Mouse (Mus musculus): ENCODE results near the gene Man1a.
A peak's percentile ranks its signal among the peaks of the same experiment; 100 is the strongest.

Gene Man1a

GRCm38 (mm10) chr10:54061159-54061558 is 15.2 kb downstream of the Man1a start:
- no peak for DNase-seq (ENCODE audit: low spot score in 2 of 2)

- no peak for DNase-seq (ENCODE audit: low spot score in 2 of 2)
These were observed 15.8 kb downstream of the Man1a start for GRCm38 (mm10) chr10:54060587-54060986.

GRCm38 (mm10) chr10:54059679-54060249 is 16.6 kb downstream of the Man1a start:
- no peak for DNase-seq (ENCODE audit: low spot score in 2 of 2)

- DNase-seq (ENCODE audit: low spot score in 2 of 2): no peak
These were observed 17.3 kb downstream of the Man1a start for GRCm38 (mm10) chr10:54059092-54059496.

DNA sequence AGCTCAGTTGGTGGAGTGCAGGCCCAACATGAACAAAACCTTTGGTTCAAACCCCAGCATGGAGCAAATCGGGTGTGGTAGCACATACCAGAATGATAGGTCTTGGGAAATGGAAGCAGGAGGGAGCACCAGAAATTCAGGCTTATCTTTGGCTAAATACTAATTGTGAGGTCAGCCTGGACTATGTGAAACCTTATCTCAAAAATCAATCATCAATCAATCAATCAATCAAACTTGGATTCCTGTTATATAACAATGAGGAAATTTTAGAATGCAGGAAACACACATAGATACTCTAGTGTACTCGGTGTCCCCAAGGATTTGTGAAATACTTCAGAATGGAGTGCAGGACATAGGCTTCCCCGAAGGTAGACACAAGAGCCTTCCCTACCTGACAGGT is 17.8 kb downstream of the Man1a start:
- no peak for DNase-seq (ENCODE audit: low spot score in 2 of 2)

- DNase-seq (ENCODE audit: low spot score in 2 of 2): no peak
These were observed 22.2 kb downstream of the Man1a start for GRCm38 (mm10) chr10:54054188-54054587.

DNA sequence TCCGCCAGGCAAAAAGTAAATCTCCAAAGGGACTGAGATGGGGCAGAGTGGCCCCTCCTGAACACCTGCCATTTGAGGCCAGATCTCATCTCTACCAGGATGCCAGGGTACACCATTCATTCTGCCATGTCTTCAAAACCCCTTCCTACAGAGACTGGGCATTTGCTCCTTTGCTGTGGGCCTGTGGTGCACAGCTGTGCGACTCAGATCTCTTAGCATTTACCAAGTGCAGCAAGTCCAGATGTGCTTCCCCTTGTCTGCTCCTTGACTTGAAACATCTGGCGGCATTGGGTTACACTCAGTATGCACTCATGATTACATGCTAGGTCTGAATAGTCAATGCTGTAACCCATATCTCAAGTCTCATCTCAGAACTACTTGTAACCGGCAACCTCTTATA is 28.5 kb downstream of the Man1a start:
- DNase-seq (ENCODE audit: low spot score in 2 of 2): no peak

GRCm38 (mm10) chr10:54043358-54043757 is 33.1 kb downstream of the Man1a start:
- DNase-seq (ENCODE audit: low spot score in 2 of 2): no peak

DNA sequence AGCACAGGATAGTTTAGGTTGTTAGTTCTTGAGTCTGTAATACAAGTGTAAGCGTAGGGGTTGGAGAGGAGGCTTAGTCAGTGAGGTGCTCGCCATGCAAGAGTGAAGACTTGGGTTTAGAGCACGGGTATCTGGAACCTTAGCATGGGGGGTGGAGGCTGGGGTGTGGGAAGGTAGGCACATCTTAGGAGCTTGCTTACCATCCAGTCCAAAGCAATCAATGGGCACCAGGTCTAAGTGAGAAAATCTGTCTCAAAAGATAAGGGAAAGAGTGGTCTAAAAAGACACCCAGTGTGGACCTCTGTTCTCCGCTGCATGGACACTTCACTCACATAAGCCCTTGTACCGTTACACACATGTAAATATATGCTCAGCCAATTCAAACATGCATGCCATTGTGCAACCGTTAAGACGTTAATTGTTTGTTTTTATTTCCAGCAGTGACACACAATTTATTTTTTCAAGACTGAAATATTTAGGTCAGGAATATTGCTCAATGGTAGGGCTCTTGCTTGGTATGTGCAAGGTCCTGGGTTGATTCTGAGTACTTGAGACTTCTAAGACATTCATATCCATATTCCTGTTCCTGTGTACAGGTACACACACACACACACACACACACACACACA is 34.1 kb downstream of the Man1a start:
- no peak for DNase-seq (ENCODE audit: low spot score in 2 of 2)

DNA sequence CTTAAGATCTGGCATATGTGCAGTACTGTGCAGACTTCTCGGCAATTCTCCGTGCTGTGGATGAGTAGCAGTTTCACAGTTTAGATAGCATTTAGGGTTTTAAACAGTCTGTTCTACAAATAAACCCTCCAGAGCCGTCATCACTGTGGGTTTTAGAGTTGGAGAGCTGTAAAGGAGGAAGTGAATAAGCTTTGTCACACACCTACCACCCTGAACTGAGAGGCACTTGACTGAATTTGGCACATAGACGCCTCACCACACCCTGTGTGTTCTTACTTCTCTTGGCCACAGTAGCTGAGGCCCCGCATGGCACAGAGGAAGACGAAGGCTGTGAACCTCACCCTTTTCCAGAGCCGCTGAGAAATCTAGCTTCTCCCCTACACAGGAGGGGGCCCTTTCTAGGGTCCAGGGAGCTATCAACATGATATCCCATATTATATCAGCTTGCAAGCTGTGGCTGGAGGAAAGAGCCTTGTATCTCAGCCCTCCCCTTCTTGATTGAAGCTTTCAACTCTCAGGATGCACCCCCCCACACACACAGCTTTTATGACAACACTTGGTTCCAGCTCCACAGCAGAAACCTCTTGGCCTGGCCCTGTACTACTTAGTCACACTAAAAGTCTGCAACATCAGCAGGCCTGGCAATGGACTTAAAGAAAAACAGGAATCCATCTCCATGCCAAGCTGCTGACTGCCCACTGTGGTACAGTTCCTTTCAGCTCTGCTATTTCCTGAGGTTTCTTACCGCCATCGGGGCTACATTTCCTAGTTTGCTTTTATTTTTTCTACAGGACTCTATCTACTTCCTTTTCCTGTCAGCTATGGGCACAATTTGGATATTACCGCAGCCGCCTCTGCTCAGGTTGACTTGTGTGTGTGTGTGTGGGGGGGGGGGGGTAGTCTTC is 35.9 kb downstream of the Man1a start:
- peak; percentile 50 to 67 for DNase-seq (ENCODE audit: low spot score in 2 of 2)

DNA sequence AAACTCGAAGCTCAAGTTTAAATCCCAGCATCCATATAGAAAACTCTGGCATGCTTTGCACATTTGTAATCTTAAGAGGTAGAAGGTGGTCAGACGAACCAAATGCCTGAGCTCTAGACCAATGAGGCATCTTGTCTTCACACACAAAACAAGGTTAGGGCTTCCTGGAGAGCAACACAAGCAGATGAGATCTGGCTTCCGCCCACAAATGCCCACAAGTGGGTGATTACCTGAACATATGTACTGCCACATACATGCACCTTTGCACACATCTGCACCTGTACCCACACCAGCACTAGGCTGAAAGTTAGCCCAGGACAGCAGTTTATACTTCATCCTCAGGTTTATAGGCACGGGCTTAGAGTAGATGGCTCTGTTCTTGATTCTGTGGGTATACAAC is 36.7 kb downstream of the Man1a start:
- no peak for DNase-seq (ENCODE audit: low spot score in 2 of 2)

GRCm38 (mm10) chr10:54038734-54039133 is 37.7 kb downstream of the Man1a start:
- DNase-seq (ENCODE audit: low spot score in 2 of 2): no peak

- DNase-seq (ENCODE audit: low spot score in 2 of 2): no peak
These were observed 38.2 kb downstream of the Man1a start for GRCm38 (mm10) chr10:54038180-54038579.

- DNase-seq (ENCODE audit: low spot score in 2 of 2): no peak
These were observed 38.9 kb downstream of the Man1a start for GRCm38 (mm10) chr10:54037348-54038010.

DNA sequence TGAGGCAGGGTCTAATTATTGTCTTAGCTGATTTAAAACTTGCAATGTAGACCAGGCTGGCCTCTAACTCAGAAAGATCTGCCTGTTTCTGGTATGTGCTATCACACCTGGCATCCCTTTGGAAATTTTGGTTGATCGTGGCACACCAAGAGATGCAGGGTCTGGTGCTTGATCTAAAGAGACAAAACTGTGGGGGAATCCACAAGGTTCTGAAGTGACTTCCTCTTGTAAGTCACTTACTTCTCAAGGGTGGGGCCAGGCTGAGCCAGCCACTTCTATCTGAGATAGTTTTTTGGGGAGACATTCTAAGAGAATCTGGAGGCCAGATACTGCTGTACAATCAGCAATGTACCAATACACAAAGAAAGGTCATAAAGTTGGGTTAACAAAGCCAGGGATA is 40.8 kb downstream of the Man1a start:
- DNase-seq (ENCODE audit: low spot score in 2 of 2): no peak

- DNase-seq (ENCODE audit: low spot score in 2 of 2): no peak
These were observed 41.6 kb downstream of the Man1a start for GRCm38 (mm10) chr10:54034779-54035178.

GRCm38 (mm10) chr10:54032316-54033092 is 43.9 kb downstream of the Man1a start:
- no peak for DNase-seq (ENCODE audit: low spot score in 2 of 2)

DNA sequence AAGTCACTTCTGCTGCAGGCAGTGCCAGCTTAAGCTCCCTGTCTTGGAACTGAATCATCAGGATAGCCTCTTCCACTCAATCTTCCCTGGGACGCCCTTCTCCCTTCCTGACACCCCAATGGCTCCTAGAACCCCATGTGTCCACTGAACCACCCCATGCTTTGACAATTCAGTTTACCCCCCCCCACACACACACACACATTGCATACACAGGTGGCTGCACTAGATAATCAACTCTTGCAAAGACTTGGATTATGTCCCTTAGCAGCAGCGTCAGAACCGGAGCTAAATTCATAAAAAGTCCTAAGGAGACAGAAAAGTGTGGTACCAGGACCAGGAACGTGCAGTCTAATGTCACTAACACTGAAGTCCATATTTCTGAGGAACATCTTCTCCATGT is 47.5 kb downstream of the Man1a start:
- DNase-seq (ENCODE audit: low spot score in 2 of 2): no peak

DNA sequence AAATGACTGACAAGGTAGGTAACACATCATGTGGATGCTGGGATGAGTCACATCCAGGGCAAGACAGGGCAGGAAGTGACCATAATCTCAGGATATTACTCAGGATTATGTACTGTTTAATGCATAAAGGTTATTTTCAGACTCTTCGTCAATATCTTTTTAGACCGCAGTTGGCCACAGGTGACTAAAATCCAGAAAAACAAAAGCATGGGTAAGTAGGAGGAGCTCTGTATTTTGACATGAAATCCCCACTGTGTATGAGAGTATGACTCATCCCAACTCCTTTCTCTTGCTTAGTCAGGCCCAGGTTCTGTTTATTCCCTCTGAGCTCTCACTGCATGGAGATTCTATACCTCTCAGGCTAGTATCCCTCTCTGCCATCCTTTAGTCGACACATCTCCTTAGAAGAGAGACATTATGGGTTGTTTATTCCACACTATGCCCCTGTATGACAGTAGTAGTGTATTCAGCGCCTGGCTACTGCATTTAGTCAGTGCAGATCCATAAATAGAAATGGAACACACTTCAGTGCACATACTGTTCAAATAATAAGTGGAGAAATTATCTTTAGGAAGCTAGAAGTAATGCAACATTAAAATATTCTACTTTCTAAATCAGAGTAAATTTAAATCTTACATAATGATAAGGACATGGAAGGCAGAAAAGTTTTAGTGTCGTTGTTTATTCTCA is 49.5 kb downstream of the Man1a start:
- DNase-seq (ENCODE audit: low spot score in 2 of 2): no peak

GRCm38 (mm10) chr10:54026101-54026500 is 50.3 kb downstream of the Man1a start:
- DNase-seq (ENCODE audit: low spot score in 2 of 2): no peak

DNA sequence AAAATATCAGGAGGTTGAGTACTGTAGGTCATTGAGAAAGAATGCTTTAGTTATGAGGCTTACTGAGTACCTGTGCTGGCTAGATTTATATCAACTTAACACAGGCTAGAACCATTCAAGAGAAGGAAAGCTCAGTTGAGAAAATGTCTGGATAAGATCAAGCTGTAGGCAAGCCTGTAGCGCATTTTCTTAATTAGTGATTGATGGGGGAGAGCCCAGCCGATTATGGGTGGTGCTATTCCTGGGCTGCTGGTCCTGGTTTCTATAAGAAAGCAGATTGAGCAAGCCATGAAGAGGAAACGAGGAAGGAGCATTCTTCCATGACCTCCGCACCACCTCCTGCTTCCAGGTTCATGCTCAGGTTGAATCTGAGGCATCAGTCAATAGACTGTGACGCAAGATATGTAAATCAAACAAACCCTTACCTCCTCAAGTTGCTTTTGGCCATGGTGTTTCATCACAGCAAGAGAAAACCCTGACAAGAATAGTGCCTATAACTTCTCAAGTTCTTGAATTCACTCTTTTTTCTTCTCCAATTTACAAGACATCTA is 58.4 kb downstream of the Man1a start:
- DNase-seq (ENCODE audit: low spot score in 2 of 2): no peak

All from right cerebral cortex, postnatal 36 days (tissue).